Mouse (Mus musculus) ES-E14 (cell line): Measurements from ENCODE around the gene Ranbp10.

Source experiments
- CHD2 ChIP-seq: IDR thresholded peaks from 2 replicates; pipeline ENCODE4 v1.6.1; 2014; ENCODE audit warnings: mild to moderate bottlenecking, low read depth, low read length, inconsistent platforms
- ZNF384 ChIP-seq: IDR thresholded peaks from 2 replicates; pipeline ENCODE4 v1.6.1; 2012; ENCODE audit warnings: low read depth, low read length, inconsistent platforms

DNA sequence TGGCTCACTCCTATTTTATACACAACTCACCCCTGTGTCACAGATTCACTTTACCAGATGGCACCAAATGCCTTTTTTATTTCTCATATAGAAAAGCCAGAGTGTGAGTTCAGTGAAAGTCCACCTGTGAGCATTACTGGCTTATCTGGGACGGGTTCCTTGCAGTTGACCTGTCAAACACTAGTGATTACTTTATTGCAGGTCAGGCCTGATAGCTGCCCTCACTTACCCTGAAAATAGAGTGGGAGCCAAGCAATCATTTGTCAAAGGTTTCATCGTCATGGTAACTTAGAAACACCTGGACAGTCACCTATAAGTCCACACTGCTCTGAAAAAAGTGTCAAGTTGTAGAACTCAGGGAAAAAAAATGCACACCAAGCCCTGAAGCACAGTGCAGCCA, 72.5 kb downstream of the Ranbp10 start:
- TF ChIP-seq CHD2 (no peak), ZNF384 (no peak)
